Mouse (Mus musculus) subcutaneous adipose tissue, adult 2 months (tissue): ENCODE data around the gene Dnah11. TPM values are rescaled to one million over a fixed set of nuclear protein-coding genes. Genes with fewer than 3 reads are reported as not detected.

Source experiments
- polyA plus RNA-seq: library from polyadenylated mRNA; depleted of rRNA; stranded (reverse); fragments of >200 nt; gene quantifications from 2 replicates; pipeline ENCODE4 v1.2.3, GENCODE M21; 2012; ENCODE audit warnings: low replicate concordance; rRNA removed

Gene Dnah11
- polyA plus RNA-seq: 0.17 TPM in 1 of 2 replicates, not detected in the other

GRCm38 (mm10) chr12:118198386-118199093 is at the start of gene Dnah11:
Gene Dnah11 (minus strand): TSS chr12:118199043.

Other genes starting within 250 kb of the Dnah11 start
- 2.8 and 5.6 TPM in 2 replicates for gene Sp4, start 102.4 kb upstream of the Dnah11 start, polyA plus RNA-seq